Mouse (Mus musculus): ENCODE data around the gene Naaladl2. TPM values are rescaled to one million over a fixed set of nuclear protein-coding genes. Genes with fewer than 3 reads are reported as not detected.

Naaladl2 gene
- total and polyA plus RNA-seq, 3 experiments, result 0.13 TPM; not detected in 2

- Histone ChIP-seq H3K27ac (ENCODE audit: insufficient read depth, low read depth) (no peak overlapping the region), H3K4me3 (replicated peaks in 1 of 3; ENCODE audit: low read depth in 2 of 3, low read length in 2 of 3, poor library complexity in 1 of 3) (no peak overlapping the region), H3K79me2 (replicated peaks; ENCODE audit: control insufficient read depth, extremely low read depth, insufficient read depth, poor library complexity, severe bottlenecking) (no peaks in the 10 kb centered on the region), H3K36me3 (replicated peaks in 1 of 2; ENCODE audit: control insufficient read depth in 1 of 2, insufficient read depth in 1 of 2, low read length in 1 of 2) (no peaks in the 10 kb centered on the region), H3K4me2 (ENCODE audit: insufficient read depth, low read depth, poor library complexity, severe bottlenecking) (no peak overlapping the region), H3K9me3 (replicated peaks; ENCODE audit: low read length) (peaks cover 20% of the 10 kb centered on the region), H3K4me1 (ENCODE audit: control insufficient read depth in 1 of 2, insufficient read depth in 2 of 2) (no peaks in the 10 kb centered on the region), H3K9ac (ENCODE audit: insufficient read depth, low read depth) (no peak overlapping the region), H3K27me3 (replicated peaks) (no peaks in the 10 kb centered on the region)
- dilution Hi-C loops (cut with MboI; ENCODE audit: extremely low pct_ligation_motif_present, extremely low pct_unique_long_range_greater_than_20kb, low sequenced_read_pairs), result no loop called here
- in situ Hi-C loops (cut with MboI; ENCODE audit: low pct_ligation_motif_present, low pct_unique_long_range_greater_than_20kb, low sequenced_read_pairs), result no loop called here
- TF ChIP-seq BHLHE40 (IDR thresholded peaks at IDR 0.05; ENCODE audit: low read depth, low read length) (no peak), MYC (IDR thresholded peaks at IDR 0.05; ENCODE audit: low read depth, low read length) (no peak), POLR2A (IDR thresholded peaks at IDR 0.05; ENCODE audit: low read depth, low read length) (no peak), ZMIZ1 (IDR thresholded peaks at IDR 0.05; ENCODE audit: low read depth, low read length) (no peak), GABPA (IDR thresholded peaks at IDR 0.05; ENCODE audit: insufficient replicate concordance, low read depth, low read length) (no peak)
- DNase-seq (ENCODE audit: extremely low read depth), result no peak
Observed at GRCm38 (mm10) chr3:25108997-25109396, 35.1 kb downstream of the Naaladl2 start.

DNA sequence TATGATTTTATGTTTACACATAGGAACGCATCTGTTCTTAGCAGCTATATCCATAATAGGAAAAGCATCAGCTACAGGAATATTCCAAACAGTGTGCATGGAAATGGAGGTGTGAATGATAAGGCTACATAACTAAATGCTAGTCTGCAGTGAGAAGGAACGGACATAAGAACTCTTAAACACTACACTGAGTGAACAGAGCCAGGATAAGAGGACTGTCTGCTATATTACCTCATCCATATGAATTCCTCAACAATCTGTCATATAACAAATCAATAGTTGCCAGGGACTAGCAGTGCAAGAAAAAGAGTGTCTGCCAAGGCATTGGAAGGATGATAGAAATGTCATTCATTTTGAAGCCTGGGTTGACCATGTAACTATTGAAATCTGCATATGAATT lies 51.1 kb downstream of the Naaladl2 start:
- Histone ChIP-seq H3K27me3 (replicated peaks) (no peaks in the 10 kb centered on the region), H3K9ac (ENCODE audit: insufficient read depth, low read depth) (no peak overlapping the region), H3K36me3 (replicated peaks in 1 of 2; ENCODE audit: control insufficient read depth in 1 of 2, insufficient read depth in 1 of 2, low read length in 1 of 2) (no peaks in the 10 kb centered on the region), H3K4me1 (ENCODE audit: control insufficient read depth in 1 of 2, insufficient read depth in 2 of 2) (no peaks in the 10 kb centered on the region), H3K27ac (ENCODE audit: insufficient read depth, low read depth) (no peak overlapping the region), H3K79me2 (replicated peaks; ENCODE audit: control insufficient read depth, extremely low read depth, insufficient read depth, poor library complexity, severe bottlenecking) (no peaks in the 10 kb centered on the region), H3K9me3 (replicated peaks; ENCODE audit: low read length) (peaks cover 24% of the 10 kb centered on the region), H3K4me3 (replicated peaks in 1 of 3; ENCODE audit: low read depth in 2 of 3, low read length in 2 of 3, poor library complexity in 1 of 3) (no peak overlapping the region), H3K4me2 (ENCODE audit: insufficient read depth, low read depth, poor library complexity, severe bottlenecking) (no peak overlapping the region)
- no peak for TF ChIP-seq JUND (conservative IDR thresholded peaks at IDR 0.05; ENCODE audit: low read depth, low read length)
- TF ChIP-seq POLR2A (IDR thresholded peaks at IDR 0.05; ENCODE audit: low read depth, low read length), result no peak
- TF ChIP-seq RAD21 (IDR thresholded peaks at IDR 0.05; ENCODE audit: low read depth, low read length), result no peak
- TF ChIP-seq MEF2A (IDR thresholded peaks at IDR 0.05; ENCODE audit: borderline replicate concordance, low read depth, low read length), result no peak
- TF ChIP-seq BHLHE40 (IDR thresholded peaks at IDR 0.05; ENCODE audit: low read depth, low read length), result no peak
- TF ChIP-seq RCOR1 (conservative IDR thresholded peaks at IDR 0.05; ENCODE audit: low read depth, low read length), result no peak
- TF ChIP-seq SIN3A (IDR thresholded peaks at IDR 0.05; ENCODE audit: low read length), result no peak
- TF ChIP-seq JUN (IDR thresholded peaks at IDR 0.05; ENCODE audit: insufficient read depth, low read depth, low read length), result no peak
- TF ChIP-seq ZMIZ1 (IDR thresholded peaks at IDR 0.05; ENCODE audit: low read depth, low read length), result no peak
- TF ChIP-seq PAX5 (IDR thresholded peaks at IDR 0.05; ENCODE audit: low read length), result no peak
- TF ChIP-seq SMC3 (IDR thresholded peaks at IDR 0.05; ENCODE audit: low read depth, low read length), result no peak
- no peak for TF ChIP-seq ETS1 (conservative IDR thresholded peaks at IDR 0.05; ENCODE audit: low read depth, low read length)
- TF ChIP-seq CTCF (conservative IDR thresholded peaks at IDR 0.05 in 1 of 2, IDR thresholded peaks at IDR 0.05 in 1 of 2; ENCODE audit: low read depth in 2 of 2, low read length in 2 of 2), result no peak
- dilution Hi-C loops (cut with MboI; ENCODE audit: extremely low pct_ligation_motif_present, extremely low pct_unique_long_range_greater_than_20kb, low sequenced_read_pairs), result no loop called here
- no peak for DNase-seq (ENCODE audit: extremely low read depth)
- in situ Hi-C loops (cut with MboI; ENCODE audit: low pct_ligation_motif_present, low pct_unique_long_range_greater_than_20kb, low sequenced_read_pairs), result no loop called here

Measured in CH12.LX (cell line).